28 mouse cellular contexts compared by ENCODE assay signal in the genomic region with DNA sequence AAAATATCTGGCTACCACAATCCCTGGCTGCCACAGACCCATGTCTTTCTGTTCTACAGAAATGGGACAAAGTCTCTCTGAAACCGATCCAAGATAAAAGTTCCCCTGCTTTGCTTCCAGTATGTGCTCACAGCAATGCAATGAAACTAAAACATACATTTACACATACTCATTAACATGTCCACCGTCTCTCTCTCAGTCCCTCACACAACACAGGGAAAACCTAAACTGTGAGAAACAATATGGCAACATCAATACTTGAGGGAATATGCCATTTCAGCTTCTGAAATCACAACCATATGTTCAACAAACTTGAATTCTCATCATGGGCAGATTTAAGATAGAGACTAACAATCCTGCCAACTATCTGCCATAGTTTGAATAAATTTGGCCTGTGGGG. TPM values are rescaled to one million over a fixed set of nuclear protein-coding genes. Genes with fewer than 3 reads are reported as not detected.
DNase-seq lines count a peak whose midpoint lies in the region; ATAC-seq and TF ChIP-seq lines count a peak whose summit lies in the region.
"Had no signal": no experiment of that assay in that cellular context is flagged by ENCODE, and none has a peak within 500 bp of the region (broad histone marks: within the 10 kb centered on the region; RNA-seq: fewer than 3 reads in every experiment).

No protein-coding gene starts in this region.

- no peaks in the 10 kb centered on the region for H3K36me3 ChIP-seq in forebrain, embryonic 15.5 days
- H3K36me3 ChIP-seq in forebrain, embryonic 10.5 days (replicated peaks) = no peaks in the 10 kb centered on the region
- no peaks in the 10 kb centered on the region for H3K36me3 ChIP-seq in forebrain, embryonic 16.5 days (ENCODE audit: control insufficient read depth, insufficient read depth)
- H3K36me3 ChIP-seq: embryonic facial prominence, embryonic 10.5 days; embryonic facial prominence, embryonic 13.5 days; hindbrain, embryonic 10.5 days; hindbrain, embryonic 13.5 days; intestine, embryonic 15.5 days had no signal

- H3K4me2 ChIP-seq in forebrain, embryonic 15.5 days (replicated peaks) = no peak overlapping the region
- H3K4me2 ChIP-seq in forebrain, embryonic 16.5 days (ENCODE audit: low read length) = no peak overlapping the region
- H3K4me2 ChIP-seq: embryonic facial prominence, embryonic 13.5 days; heart, embryonic 11.5 days; hindbrain, embryonic 13.5 days; intestine, embryonic 15.5 days had no signal

- H3K27me3 ChIP-seq in forebrain, embryonic 15.5 days = no peaks in the 10 kb centered on the region
- no peaks in the 10 kb centered on the region for H3K27me3 ChIP-seq in forebrain, embryonic 10.5 days (ENCODE audit: poor library complexity, severe bottlenecking)
- H3K27me3 ChIP-seq in forebrain, embryonic 16.5 days (replicated peaks; ENCODE audit: control insufficient read depth, insufficient read depth, low read length) = no peaks in the 10 kb centered on the region
- H3K27me3 ChIP-seq: embryonic facial prominence, embryonic 13.5 days; hindbrain, embryonic 13.5 days; intestine, embryonic 15.5 days had no signal

- no peak for TF ChIP-seq POLR2A in lung, adult 2 months (IDR thresholded peaks at IDR 0.05; ENCODE audit: borderline replicate concordance, extremely low read depth, low read depth, low read length)

- no peak for DNase-seq in forebrain, embryonic 10.5 days (ENCODE audit: extremely low spot score, low spot score)
- peak; percentile 11 for DNase-seq in adipocyte (ENCODE audit: low spot score)
- no peak for DNase-seq in retina, postnatal 1 day
- no peak for DNase-seq in lung, adult 2 months
- DNase-seq: adrenal gland, postnatal 10 days; adrenal gland, postnatal 36 days; cerebellum, adult 11 months; cerebellum, adult 2 months; cerebellum, postnatal 10 days; cerebellum, postnatal 36 days; embryo, embryonic 11 days; gastrocnemius, adult 2 months; gastrocnemius, postnatal 14 days; heart, adult 11 months; heart, postnatal 36 days; kidney, adult 11 months had no signal

- H3K9me3 ChIP-seq in forebrain, embryonic 15.5 days = no peaks in the 10 kb centered on the region
- no peaks in the 10 kb centered on the region for H3K9me3 ChIP-seq in forebrain, embryonic 10.5 days
- H3K9me3 ChIP-seq in forebrain, embryonic 16.5 days (ENCODE audit: control insufficient read depth, low read length) = no peaks in the 10 kb centered on the region
- H3K9me3 ChIP-seq: embryonic facial prominence, embryonic 10.5 days; embryonic facial prominence, embryonic 13.5 days; hindbrain, embryonic 10.5 days; hindbrain, embryonic 13.5 days; intestine, embryonic 15.5 days had no signal

- no peaks in the 10 kb centered on the region for H3K4me1 ChIP-seq in forebrain, embryonic 15.5 days
- H3K4me1 ChIP-seq in forebrain, embryonic 10.5 days = no peaks in the 10 kb centered on the region
- H3K4me1 ChIP-seq in forebrain, embryonic 16.5 days (replicated peaks; ENCODE audit: control insufficient read depth, insufficient read depth, low read length) = no peaks in the 10 kb centered on the region
- H3K4me1 ChIP-seq in lung, adult 2 months (ENCODE audit: control insufficient read depth, insufficient read depth, low read length) = no peaks in the 10 kb centered on the region
- H3K4me1 ChIP-seq: embryonic facial prominence, embryonic 10.5 days; embryonic facial prominence, embryonic 13.5 days; hindbrain, embryonic 10.5 days; hindbrain, embryonic 13.5 days; intestine, embryonic 15.5 days had no signal

- H3K9ac ChIP-seq in forebrain, embryonic 15.5 days (replicated peaks) = no peak overlapping the region
- no peak overlapping the region for H3K9ac ChIP-seq in forebrain, embryonic 16.5 days (replicated peaks; ENCODE audit: low read depth, low read length)
- H3K9ac ChIP-seq: embryonic facial prominence, embryonic 13.5 days; hindbrain, embryonic 13.5 days; intestine, embryonic 15.5 days had no signal

- WGBS in forebrain, embryonic 15.5 days = 75% methylated on average over 2 of the region's 2 CpGs
- WGBS in forebrain, embryonic 10.5 days = 86% methylated on average over 2 of the region's 2 CpGs
- WGBS in forebrain, embryonic 16.5 days = 71% methylated on average over 2 of the region's 2 CpGs
- WGBS in lung, adult 2 months = 91% methylated on average over 2 of the region's 2 CpGs

- H3K4me3 ChIP-seq in forebrain, embryonic 15.5 days = no peak overlapping the region
- H3K4me3 ChIP-seq in forebrain, embryonic 10.5 days = no peak overlapping the region
- no peak overlapping the region for H3K4me3 ChIP-seq in forebrain, embryonic 16.5 days (replicated peaks; ENCODE audit: low read length)
- H3K4me3 ChIP-seq in lung, adult 2 months (replicated peaks; ENCODE audit: extremely low read depth, low read depth, low read length) = no peak overlapping the region
- H3K4me3 ChIP-seq: embryonic facial prominence, embryonic 10.5 days; embryonic facial prominence, embryonic 13.5 days; erythroblast, embryonic 14.5 days; gastrocnemius, adult 2 months; hindbrain, embryonic 10.5 days; hindbrain, embryonic 13.5 days; intestine, embryonic 15.5 days had no signal

- no peak for TF ChIP-seq CTCF in lung, adult 2 months (IDR thresholded peaks at IDR 0.05; ENCODE audit: insufficient read depth, low read length)

- peak; percentile 80 for ATAC-seq in forebrain, embryonic 15.5 days (replicated peaks)
- ATAC-seq in forebrain, embryonic 16.5 days = peak; percentile 75
- ATAC-seq: activated CD4-positive, CD25-positive, alpha-beta regulatory T cell, adult 4 months; CD4-positive, CD25-positive, alpha-beta regulatory T cell, adult 4 months; hindbrain, embryonic 16.5 days; intestine, embryonic 15.5 days had no signal

- H3K27ac ChIP-seq in forebrain, embryonic 15.5 days (replicated peaks) = no peak overlapping the region
- no peak overlapping the region for H3K27ac ChIP-seq in forebrain, embryonic 10.5 days
- no peak overlapping the region for H3K27ac ChIP-seq in forebrain, embryonic 16.5 days (ENCODE audit: low read length)
- H3K27ac ChIP-seq: embryonic facial prominence, embryonic 10.5 days; embryonic facial prominence, embryonic 13.5 days; gastrocnemius, adult 2 months; hindbrain, embryonic 10.5 days; hindbrain, embryonic 13.5 days; intestine, embryonic 15.5 days had no signal

RNA-seq across cellular contexts. Expression of gene Enpp1, which starts 13.2 kb away (rescaled TPM):
- 0.91 and 1.8 TPM in 2 replicates for polyA plus RNA-seq in forebrain, embryonic 15.5 days (2015; fragmentation: Nextera tagmentation; extraction: Ambion mirVana)
- 0.31 and 0.37 TPM in 2 replicates for polyA plus RNA-seq in forebrain, embryonic 10.5 days (2016; fragmentation: Nextera tagmentation; extraction: Ambion mirVana)
- 0.99 and 2.3 TPM in 2 replicates for polyA plus RNA-seq in forebrain, embryonic 16.5 days (2015; fragmentation: Nextera tagmentation; extraction: Ambion mirVana)
- polyA plus RNA-seq in lung, adult 2 months (2012; rRNA removed) = 1.2 and 2.4 TPM in 2 replicates
- polyA plus RNA-seq: erythroblast, embryonic 14.5 days had no signal
